Mouse (Mus musculus): ENCODE results near the gene Ahdc1.
"Not testable (repeated sequence)": the region's sequence is repeated elsewhere in the genome, so short reads cannot be mapped to it uniquely, and the experiment has no call there.

Gene Ahdc1

DNA sequence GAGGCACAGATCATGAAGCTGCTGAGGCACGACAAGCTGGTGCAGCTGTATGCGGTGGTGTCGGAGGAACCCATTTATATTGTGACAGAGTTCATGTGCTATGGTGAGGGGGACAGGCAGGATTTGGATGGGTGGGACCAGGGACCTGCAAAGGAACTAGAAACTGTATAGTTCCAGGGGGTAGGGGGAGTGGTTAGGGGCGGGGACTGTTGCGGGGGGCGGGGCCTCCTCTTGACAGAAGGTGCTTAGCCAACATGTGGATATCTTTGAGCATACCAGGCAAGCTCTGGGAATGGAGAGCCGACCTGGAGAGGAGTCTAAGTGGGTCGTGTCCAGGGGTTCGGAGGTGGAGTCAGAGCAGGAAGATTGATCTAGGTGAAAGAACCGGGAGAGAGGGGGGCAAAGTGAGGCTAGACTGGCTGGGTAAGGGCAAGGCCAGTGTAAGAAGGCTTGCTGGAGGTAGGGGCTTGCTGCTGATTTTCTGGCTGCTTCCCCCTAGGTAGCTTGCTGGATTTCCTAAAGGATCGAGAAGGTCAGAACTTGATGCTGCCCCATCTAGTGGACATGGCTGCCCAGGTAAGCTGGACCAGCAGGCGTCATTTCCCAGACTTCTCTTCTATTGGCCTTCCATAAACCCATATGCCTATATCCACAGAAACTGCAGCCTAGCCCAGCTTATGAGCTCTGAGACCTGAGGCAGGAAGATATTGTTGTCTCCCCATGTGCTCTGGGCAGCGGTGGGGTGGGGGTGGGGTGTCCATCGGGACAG, 13.4 kb upstream of the Ahdc1 start:
- no peak for DNase-seq

DNA sequence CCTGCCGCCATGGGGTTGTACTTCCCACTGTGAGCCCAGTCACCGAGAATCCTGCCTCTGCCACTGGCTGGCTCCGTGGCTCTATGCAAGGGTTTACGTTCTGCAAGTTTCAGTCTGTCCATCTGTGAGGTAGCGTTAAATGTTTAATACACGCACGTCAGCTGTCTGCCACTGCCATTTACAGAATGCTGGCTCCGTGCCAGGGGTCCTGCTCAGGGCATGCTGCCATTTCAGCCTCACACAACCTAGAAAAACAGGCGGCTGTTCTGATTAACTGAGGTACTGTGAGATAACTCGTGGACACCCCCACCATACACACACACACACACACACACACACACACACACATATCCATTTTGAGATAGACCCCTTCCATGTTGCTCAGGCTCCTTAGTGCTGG, 8.2 kb upstream of the Ahdc1 start:
- DNase-seq: peak; percentile 68 to 75

DNA sequence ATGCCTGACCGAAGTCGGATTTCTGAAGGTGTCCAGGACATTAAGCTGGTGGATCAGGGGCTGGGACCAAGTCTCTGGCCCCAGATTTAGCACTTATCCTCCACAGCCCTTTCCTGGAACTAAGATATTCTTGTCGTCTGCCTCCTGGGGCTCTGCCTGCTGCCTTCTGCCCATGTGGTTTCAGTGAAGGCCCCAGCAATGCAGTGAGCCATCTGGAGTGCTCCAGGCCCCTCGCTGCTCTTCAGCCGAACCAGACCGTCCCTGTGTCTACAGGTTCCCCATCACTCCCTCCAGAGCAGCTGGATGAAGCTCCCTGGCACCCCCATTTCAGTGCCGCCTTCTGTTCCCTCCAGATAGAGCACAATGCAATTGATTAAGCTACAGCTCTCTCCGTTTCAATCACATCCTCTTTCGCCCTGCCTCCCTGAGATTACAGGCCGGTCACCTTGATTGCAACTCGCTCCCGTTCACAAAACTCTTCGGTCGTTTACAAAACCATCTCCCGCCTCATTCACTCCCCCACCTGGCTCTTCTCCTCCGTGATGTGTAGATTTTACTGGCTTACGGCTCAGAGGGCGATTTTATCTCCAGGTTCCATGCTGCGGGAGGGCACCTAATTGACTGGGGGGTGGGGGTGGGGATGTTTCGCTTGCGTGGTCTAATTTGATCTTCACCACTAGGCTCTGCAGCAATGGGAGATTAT, 7.6 kb upstream of the Ahdc1 start:
- no peak for DNase-seq

DNA sequence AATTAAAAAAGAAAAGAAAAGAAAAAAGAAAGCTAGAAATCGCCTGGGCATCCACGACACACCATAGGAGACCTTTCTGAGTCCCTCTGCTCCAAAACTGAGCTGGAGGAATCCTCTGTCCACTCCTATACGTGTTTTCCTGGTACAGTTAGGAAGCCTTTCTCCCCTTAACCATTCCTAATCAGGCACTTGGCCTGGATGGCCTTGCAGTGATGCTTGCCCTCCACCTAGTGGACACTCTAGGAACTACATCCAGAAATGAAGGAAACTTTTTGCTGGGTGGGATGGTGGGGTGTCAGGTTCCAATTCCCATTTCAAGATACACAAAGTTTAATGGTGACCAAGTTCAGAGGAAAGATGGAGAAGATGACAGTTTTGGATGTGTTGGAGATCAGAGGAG, 5.8 kb upstream of the Ahdc1 start:
- DNase-seq: peak; percentile 67 to 77

DNA sequence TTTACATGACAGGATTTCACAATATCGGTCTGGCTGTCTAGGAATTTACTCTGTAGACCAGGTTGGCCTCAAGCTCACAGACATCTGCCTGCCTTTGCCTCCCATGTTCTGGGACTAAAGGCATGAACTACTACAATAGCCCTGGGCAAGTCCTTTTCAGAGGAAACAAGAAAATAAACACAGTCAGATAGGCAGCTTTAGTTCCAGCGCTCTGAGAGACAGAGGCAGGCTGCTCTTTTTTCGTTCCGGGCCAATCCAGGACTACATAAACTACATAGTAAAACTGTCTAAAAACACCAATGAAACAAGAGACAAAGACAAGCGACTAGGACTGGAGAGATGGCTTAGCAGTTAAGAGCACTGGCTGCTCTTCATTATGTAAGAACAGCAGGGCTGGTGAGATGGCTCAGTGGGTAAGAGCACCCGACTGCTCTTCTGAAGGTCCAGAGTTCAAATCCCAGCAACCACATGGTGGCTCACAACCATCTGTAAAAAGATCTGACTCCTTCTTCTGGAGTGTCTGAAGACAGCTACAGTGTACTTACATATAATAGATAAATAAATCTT, 5.1 kb upstream of the Ahdc1 start:
- not testable (repeated sequence) for DNase-seq

DNA sequence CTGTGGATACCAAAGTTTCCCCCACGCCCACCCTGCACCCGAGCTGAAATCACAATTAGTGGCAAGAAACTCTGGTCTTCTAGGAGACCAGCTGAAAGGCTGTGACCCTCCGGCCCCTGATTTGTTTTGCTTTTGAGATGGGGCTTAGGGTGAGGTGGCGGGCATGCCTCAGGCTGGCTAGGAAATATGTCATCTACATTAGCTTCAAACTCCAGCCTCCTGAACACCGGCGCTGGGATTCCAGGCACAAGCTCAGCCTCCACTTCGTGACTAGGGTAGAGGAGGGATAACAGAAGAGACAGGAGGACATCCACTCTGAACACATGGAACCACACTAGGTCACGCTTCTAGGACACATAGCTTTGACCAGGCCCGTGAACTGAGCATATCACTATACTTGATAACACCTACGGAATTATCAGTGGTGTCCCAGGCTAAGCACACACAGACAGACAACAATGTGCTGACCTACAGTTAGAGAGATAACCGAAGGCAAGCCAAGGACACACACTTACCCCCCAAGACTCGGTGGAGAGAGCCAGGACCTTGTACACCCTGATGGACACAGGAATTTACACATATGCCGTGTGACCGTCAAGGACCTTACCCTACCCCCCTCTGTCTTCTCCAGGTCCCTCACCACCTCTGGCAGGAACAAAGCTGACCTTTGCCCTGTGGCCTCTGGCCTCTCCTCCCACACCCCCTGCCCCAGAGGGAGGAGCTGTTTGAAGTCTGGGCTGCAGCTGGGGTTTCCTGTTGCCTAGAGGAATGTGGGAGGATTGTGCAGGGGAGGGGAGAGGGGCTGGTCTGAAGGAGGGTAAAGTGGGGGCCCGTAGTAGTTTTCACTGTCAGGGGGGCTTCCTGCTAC, 3.3 kb upstream of the Ahdc1 start:
- peak; percentile 59 to 71 for DNase-seq

DNA sequence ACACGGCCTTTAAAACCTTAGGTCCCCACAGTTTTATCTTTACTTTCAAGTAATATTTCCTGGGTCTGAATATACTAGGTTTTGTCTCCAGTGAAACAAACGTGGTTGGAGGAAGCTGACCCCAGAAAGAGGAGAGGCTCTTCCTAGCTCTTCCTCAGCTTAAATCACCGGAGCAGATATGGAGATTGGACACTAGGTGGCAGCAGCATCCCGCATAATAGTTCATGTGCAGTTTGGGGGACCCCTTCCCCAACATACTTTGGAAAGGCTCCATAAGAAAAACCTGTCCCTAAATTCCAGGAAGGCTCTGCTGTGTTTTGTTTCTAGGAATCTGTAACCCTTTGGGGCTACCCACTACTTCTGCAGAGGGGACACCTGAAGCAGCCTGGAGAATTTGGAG, 1.9 kb upstream of the Ahdc1 start:
- peak; percentile 78 to 80 for DNase-seq

DNA sequence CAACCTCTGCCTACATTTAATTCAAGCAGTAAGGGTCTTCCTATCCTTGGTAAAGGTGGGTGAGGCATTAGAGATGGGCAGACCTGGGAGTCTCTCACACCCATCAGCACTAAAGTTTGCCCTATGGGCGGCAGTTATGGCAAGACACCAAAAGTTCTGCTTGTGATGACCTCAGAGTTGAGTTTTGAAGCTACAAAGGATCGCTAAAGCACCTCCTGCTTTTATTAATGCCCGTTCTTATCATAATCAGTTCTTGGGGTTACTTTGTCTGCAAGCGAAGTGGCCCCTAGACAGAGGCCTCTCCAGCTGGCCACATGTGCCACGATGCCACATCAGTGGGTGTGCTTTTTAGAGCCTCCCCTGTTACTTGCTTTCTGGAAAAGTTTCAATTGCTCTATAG, 1.4 kb upstream of the Ahdc1 start:
- no peak for DNase-seq

DNA sequence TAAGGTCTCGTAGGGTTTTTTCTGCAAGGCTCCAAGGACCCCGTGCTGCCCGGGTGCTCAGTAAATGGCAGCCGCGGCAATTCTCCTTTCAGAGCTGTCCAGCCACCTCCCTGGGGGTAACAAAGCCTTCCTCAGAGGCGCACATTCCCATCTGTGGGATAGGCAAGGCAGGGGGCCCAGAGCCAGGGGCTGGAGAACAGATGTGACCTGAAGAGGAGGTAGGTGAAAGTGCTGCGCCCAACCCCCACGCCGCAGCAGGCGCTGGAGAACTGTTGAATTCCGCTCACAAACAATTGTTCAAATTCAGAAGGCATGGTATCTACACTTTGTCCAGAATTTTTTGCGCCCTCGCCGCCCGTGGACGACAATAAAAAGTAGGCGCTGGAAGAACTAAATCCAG, 449 bp upstream of the Ahdc1 start:
- peak; percentile 39 to 57 for DNase-seq

DNA sequence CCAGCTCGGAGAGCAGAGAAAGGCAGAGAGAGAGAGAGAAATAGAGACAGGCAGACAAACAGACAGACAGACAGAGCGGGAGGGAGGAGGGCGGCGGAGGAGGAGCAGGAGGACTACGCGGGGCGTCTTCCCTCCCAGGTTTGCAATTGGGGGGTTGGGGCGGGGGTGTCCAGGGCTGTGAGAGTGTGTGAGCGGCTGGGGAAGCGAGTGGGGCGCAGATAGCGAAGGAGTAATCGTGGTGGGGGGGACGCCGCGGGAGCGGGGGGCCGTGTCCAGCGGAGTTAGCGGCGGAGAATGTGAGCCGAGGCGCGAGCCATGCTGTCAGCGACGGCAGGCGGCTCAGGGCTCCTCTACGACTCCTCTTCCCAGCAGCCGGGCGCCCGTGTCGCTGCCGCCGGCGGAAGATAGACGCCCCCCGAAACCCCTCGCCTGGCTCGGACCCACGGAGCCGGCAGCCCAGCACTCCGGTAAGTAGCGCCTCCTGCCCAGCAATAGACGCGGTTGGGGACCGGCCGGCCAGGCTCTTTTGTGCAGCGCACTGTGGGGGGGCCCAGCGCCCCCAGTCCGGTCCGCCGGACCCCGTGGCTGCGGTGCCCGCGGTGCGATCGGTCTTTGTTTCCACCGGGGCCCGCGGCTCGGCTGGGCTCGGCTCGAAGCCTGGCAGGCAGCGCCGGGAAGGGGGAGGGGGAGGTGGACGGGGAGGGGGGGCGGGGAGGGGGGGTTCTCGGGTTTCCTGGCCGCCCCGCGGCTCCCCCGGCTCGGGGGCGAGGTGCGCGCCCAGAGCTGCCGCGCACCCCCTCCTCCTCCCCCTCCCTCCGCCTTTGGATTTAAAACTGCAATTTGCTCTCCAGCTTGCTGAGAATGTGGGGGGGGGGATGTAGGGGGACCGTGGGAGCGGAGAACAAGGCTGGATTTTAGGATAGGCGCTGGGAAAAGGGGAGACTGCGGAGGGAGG, 1.0 kb downstream of the Ahdc1 start:
- peak; percentile 77 to 86 for DNase-seq

DNA sequence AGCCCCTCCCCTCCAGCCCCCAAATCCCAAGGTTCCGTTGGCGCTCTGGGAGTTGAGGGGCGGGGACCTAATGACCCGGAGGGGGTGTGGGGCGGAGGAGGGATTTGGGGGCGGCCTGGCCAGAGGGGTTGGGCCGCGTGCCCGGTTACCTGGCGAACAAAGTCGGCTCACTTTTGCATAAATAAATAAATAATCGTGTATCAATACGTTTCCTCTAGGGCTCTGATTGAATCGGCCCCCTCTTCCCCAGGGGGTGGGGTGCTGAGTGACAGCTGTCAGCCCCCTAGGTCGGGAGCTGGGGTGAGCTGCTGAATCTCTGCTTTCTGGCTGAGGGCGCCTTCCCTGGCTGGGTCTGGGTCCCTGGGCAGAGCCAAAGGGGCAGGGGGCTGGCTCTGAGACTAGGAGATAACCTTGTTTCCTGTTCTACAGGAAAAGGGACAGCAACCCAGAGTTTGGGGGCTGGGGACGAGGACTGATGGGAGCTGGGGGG, 1.8 kb downstream of the Ahdc1 start:
- DNase-seq: peak; percentile 65 to 75

DNA sequence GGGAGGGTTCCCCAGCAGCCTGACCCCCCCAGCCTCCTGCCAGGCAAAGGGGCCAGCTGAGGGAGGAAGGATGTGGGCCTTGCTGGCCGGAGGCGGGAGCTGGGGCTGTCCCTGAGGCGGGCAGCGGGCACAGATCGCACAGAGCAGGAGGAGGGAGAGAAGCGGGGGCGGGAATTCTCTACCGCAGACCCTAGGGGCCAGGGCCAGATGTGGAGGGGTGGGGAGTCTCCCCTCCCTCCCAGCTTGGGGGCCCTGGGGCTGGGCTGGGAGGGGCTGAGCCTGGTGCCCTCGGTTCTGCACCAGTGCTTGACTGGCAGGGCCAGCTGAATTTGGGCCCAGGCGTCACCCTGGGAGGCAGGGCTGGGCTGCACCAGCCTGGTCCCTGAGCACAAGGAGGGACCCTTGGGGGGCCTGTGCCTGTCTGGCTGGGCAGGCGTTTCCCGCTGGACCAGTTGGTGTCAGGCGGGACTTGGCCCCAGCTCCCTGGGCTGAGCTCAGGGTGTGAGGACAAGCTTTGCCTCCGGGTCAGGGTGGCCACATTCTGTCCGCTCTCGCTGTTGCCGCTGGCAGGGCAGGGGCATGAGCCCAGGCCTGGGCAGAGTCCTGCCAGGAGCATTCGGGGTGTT, 2.3 kb downstream of the Ahdc1 start:
- peak; percentile 68 to 80 for DNase-seq

DNA sequence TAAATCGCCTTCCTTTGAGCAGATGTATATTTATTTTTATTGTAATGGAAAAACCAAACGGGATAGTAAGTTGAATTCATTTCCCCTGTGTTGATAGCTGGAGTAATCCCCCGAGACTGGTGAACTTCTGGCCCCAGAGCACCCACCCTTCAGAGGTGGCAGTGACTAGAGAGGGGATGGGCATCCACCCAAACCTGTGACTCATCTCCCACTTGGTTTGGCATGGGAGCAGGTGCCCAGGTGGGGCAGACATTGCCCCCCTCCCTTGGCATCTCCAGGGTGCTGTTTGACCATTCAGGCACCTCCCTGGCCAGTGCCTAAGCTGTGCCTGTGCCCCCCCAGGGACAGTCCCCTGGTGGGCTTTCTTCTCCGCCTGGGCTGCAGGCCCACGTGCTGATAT, 3.0 kb downstream of the Ahdc1 start:
- no peak for DNase-seq

DNA sequence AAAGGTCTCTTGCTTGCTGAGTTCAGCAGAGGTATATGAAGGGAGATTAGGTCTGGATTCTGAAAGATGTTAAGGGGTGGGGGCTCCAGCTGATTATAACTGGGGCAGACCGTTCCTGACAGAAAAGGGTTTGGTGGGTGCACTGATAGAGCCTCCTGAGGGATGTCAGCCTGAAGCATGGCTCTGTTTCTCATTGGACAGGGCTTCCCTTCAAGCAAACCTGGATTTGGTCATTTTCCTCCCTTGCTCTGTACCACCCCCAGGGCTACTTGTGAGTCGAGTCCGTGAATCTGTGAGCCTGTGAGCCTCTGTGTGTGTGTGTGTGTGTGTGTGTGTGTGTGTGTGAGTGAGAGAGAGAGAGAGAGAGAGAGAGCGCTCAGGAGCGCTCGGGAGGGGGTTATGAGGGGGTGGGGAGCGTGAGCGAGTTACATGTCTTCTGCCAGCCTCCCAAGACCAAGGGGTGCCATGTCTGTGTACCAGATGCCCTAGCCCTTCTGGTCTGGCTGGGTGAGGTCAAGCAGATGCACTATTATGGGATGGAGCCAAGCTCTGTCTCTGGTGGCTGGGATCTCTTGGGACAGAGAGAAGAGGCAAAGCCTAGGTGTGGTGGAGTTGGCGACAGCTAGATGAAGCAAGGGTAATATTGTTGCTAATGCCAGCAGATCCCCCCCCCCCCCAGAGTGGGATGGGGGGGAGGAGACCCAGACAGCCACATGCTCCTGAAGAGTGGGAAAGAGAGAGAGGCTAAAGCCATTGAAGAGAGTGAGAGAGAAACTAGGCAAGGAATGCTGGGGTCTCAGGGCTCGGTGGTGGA, 4.0 kb downstream of the Ahdc1 start:
- no peak for DNase-seq

DNA sequence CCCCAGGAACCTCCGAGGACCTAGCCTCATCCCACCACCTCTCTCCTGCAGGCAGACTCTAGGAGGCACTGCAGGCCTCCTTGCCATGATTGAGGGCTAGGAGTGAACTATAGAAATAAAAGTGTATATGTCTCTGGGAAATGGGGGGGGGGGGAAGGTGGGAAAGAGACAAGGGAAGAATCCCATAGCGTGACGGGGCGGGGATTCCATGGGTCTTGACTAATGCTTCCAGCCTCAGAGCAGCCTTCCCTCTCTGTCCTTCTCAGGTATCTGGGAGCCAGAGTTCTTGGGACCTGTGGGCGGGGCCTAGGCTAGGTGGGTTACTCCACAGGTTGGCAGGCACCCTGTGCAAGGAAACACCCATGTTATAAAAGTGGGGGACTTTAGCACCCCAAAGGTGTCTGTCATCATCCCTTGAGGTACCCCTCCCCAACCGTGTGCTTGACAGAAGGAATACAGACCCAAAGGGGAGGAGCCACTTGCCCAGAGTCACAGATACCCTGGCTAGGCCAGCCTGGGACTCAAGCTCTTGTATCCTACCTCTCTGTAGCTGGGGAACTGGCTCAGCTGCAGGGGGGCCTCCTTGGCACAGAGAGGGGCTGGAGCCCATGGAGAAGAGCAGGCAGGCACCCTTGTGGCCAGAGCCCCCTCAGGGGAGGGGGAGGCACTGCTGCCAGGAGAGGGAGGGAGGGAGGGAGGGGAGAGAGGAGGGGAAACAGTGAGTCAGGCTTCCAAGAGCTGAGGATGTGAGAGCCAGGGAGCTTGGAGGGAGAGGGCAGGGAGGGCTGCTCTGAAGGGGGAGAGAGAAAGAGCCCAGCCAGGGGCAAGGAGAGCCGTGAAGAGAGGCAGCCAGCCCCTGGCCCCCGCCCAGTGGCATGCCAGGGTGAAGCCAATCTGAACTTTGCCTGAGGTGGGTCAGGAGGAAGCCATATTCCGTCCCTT, 4.9 kb downstream of the Ahdc1 start:
- DNase-seq: peak; percentile 30 to 52

DNA sequence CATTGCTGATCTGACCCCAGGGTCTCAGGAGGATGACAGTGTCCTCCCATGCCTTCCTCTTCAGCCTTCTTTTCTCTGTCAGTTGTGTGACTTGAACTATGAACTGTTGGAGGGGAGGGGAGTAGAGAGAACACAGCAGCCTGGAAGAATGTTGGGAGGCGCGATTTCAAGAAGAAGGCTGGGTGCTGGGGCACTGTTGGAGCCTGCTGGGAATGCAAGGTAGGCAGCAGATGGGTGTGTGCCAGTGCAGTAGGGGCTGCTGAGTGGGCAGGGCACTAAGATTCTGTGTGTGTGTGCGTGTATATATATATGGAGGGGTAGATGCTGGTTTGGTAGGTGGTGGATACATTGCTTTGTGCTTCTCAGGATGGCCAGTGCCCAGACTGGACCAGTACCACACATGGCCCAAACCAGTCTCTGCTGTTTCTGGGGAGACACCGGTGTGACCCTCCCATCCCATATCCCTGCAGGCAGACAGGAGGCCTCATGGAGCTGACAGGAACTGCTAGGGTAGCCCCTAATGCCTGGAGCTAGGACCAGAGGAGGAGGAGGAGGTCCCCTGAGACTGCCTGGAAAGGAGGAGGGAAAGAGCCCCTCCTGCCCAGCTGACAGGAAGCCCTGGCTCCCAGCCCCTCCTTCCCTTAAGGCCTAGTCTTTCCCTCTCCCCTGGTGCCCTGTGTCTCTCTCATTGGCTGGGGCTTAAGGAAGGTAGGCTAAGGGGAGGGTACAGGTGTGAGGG, 5.8 kb downstream of the Ahdc1 start:
- peak; percentile 61 to 75 for DNase-seq

DNA sequence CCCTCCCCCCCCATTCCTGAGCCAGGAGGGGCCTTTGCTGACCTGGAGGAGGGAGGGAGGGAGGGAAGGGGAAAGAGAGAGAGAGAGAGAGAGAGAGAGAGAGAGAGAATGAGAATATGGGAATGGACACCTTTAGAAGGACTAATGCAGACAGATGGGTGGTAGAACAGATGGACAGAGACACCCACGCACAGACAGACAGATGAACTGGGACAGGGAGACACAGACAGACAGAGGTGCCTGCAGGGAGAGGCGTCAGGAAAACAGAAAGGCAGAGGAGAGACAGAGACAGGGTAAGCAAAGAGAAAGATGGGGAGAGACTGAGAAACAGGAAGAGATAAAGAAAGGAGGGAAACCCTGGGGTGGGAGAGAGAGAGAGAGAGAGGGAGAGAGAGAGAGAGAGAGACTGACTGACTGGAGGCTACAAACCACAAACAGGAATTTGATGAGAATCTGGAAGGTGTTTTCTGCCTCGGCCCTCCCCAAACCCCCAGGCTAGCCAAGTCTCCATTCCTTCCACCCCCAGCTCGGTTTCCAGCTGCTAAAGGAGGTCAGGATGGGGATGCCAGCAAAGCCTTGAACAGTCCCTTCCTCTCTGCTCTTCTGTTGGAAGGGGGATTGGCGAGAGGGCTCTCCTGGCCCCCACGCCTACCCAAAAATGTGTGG, 6.7 kb downstream of the Ahdc1 start:
- no peak for DNase-seq

DNA sequence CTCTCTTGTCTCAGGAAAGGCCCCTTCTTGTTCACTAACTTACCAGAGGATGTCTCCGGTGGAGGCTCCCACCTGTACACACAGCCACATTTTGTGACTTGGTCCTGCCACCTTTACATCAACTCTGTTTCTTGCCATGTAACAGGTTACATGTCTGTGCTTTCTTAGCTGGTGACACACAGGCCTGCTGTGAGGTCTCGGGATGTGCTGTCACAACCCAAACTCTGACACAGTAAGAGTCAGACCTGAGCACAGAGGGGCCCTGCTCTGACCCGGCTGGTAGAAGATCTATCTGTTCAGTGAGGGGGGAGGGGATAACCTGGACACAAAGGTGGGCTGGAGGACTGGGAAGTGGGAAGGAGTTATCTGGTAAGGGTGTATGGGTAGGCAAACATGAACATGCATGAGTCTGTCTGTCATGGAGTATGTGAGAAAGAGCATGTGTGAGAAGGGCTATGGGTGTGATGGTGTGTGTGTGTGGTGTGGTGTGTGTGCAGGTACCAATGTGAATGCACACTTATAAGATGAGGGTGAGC, 7.3 kb downstream of the Ahdc1 start:
- no peak for DNase-seq
